Mouse (Mus musculus): Measurements from ENCODE around the gene Vmn2r63.
"Not testable (repeated sequence)": the region's sequence is repeated elsewhere in the genome, so short reads cannot be mapped to it uniquely, and the experiment has no call there.

- not testable (repeated sequence) for TF ChIP-seq CTCF (IDR thresholded peaks at IDR 0.05; ENCODE audit: borderline replicate concordance, extremely low read depth, insufficient read depth, insufficient read length); POLR2A (IDR thresholded peaks at IDR 0.05; ENCODE audit: borderline replicate concordance, extremely low read depth, insufficient read depth, insufficient read length, poor library complexity, severe bottlenecking)
Measured at GRCm38 (mm10) chr7:42866801-42867458, 66.7 kb downstream of the Vmn2r63 start, which contains the start of gene Gm2381.
